ENCODE assay signal across 10 mouse cellular contexts in the genomic region with DNA sequence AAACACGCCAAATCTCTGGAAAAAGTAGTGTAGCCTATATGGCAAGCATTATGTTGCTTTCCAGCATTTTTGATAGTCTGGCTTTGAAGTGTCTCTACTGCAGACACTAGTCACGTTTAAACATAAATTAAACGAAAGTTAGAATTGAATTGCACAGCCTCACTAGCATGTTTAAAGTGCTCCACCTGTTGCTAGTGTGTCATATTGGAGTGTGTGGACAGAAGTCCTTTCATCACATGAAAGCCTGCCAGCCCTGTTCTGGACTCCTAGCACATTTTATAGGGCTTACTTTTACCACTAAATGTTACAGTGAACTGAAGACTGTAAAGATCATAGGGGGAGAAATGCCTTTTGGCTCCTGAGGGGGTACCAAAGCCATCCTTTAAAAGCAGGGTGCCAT. TPM values are rescaled to one million over a fixed set of nuclear protein-coding genes. Genes with fewer than 3 reads are reported as not detected.
DNase-seq lines count a peak whose midpoint lies in the region; ATAC-seq and TF ChIP-seq lines count a peak whose summit lies in the region.
"Had no signal": no experiment of that assay in that cellular context is flagged by ENCODE, and none has a peak within 500 bp of the region (broad histone marks: within the 10 kb centered on the region; RNA-seq: fewer than 3 reads in every experiment).

No protein-coding gene starts in this region.

- no peaks in the 10 kb centered on the region for H3K27me3 ChIP-seq in heart, postnatal 0 days (ENCODE audit: control insufficient read depth, insufficient read depth, low read length)
- H3K27me3 ChIP-seq in hindbrain, embryonic 16.5 days (replicated peaks; ENCODE audit: control insufficient read depth, insufficient read depth, low read length), result no peaks in the 10 kb centered on the region
- no peaks in the 10 kb centered on the region for H3K27me3 ChIP-seq in midbrain, embryonic 16.5 days (ENCODE audit: control insufficient read depth, insufficient read depth, low read depth, low read length)

- intact Hi-C loops in heart, postnatal 25 days (cut with DNase I), result loop anchor here (5.0 kb wide), 2 partner anchors 40 kb away; a partner anchor contains a TSS

- H3K9ac ChIP-seq in heart, postnatal 0 days (replicated peaks; ENCODE audit: low read depth, low read length), result no peak overlapping the region
- H3K9ac ChIP-seq in hindbrain, embryonic 16.5 days (ENCODE audit: low read depth, low read length), result no peak overlapping the region
- H3K9ac ChIP-seq in midbrain, embryonic 16.5 days (ENCODE audit: low read depth, low read length), result no peak overlapping the region

- TF ChIP-seq CTCF in heart, postnatal 0 days (IDR thresholded peaks at IDR 0.05; ENCODE audit: low read depth), result no peak
- TF ChIP-seq CTCF in cortical plate, adult 2 months (IDR thresholded peaks at IDR 0.05; ENCODE audit: extremely low read depth, insufficient read depth, low read length), result no peak

- peak overlapping the region; percentile 87 for H3K4me2 ChIP-seq in heart, postnatal 0 days (ENCODE audit: low read depth, low read length)
- H3K4me2 ChIP-seq in hindbrain, embryonic 16.5 days (ENCODE audit: low read length), result peak overlapping the region; percentile 72
- peak overlapping the region; percentile 60 for H3K4me2 ChIP-seq in midbrain, embryonic 16.5 days (ENCODE audit: low read length)

- DNase-seq in heart, postnatal 0 days (ENCODE audit: low spot score), result no peak
- DNase-seq in heart, postnatal 25 days (ENCODE audit: low spot score), result no peak
- no peak for DNase-seq in cerebellum, postnatal 10 days
- no peak for DNase-seq in kidney, adult 8-10 months
- DNase-seq: cerebellum, adult 2 months; right cerebral cortex, adult 18-20 months had no signal

- 43% methylated on average over 3 of the region's 3 CpGs for WGBS in heart, postnatal 0 days
- WGBS in hindbrain, embryonic 16.5 days, result 59% methylated on average over 3 of the region's 3 CpGs
- 54% methylated on average over 3 of the region's 3 CpGs for WGBS in midbrain, embryonic 16.5 days

- no peak for ATAC-seq in heart, postnatal 0 days (ENCODE audit: insufficient read depth, low read depth)
- ATAC-seq in hindbrain, embryonic 16.5 days, result no peak
- ATAC-seq in midbrain, embryonic 16.5 days, result no peak
- ATAC-seq in frontal cortex, adult (ENCODE audit: low TSS enrichment), result no peak

- H3K9me3 ChIP-seq in heart, postnatal 0 days (replicated peaks; ENCODE audit: control insufficient read depth, low read length), result no peaks in the 10 kb centered on the region
- H3K9me3 ChIP-seq in hindbrain, embryonic 16.5 days (ENCODE audit: control insufficient read depth, low read length), result no peaks in the 10 kb centered on the region
- no peaks in the 10 kb centered on the region for H3K9me3 ChIP-seq in midbrain, embryonic 16.5 days (replicated peaks; ENCODE audit: control insufficient read depth, low read length, poor library complexity, severe bottlenecking)

- TF ChIP-seq EP300 in heart, postnatal 0 days (IDR thresholded peaks at IDR 0.05; ENCODE audit: low read depth), result no peak

- TF ChIP-seq POLR2A in cortical plate, adult 2 months (IDR thresholded peaks at IDR 0.05; ENCODE audit: extremely low read depth, insufficient read depth, low read length), result no peak

- no peaks in the 10 kb centered on the region for H3K36me3 ChIP-seq in heart, postnatal 0 days (replicated peaks; ENCODE audit: control insufficient read depth, insufficient read depth, low read length)
- H3K36me3 ChIP-seq in hindbrain, embryonic 16.5 days (ENCODE audit: control insufficient read depth, insufficient read depth, low read length), result no peaks in the 10 kb centered on the region
- H3K36me3 ChIP-seq in midbrain, embryonic 16.5 days (ENCODE audit: control insufficient read depth, insufficient read depth, low read length), result no peaks in the 10 kb centered on the region

- no peak overlapping the region for H3K27ac ChIP-seq in heart, postnatal 0 days (ENCODE audit: low read depth)
- H3K27ac ChIP-seq in cortical plate, adult 2 months (ENCODE audit: insufficient read depth, low read length), result no peak overlapping the region
- H3K27ac ChIP-seq in hindbrain, embryonic 16.5 days (ENCODE audit: low read depth, low read length), result no peak overlapping the region
- no peak overlapping the region for H3K27ac ChIP-seq in midbrain, embryonic 16.5 days (ENCODE audit: low read length)

- peak overlapping the region; percentile 93; the same call in 1 of the 2 replicates for H3K4me3 ChIP-seq in heart, postnatal 0 days (ENCODE audit: low read depth, low read length)
- peak overlapping the region; percentile 81; the same call in 1 of the 2 replicates for H3K4me3 ChIP-seq in cortical plate, adult 2 months (ENCODE audit: insufficient read depth, low read length)
- H3K4me3 ChIP-seq in hindbrain, embryonic 16.5 days (ENCODE audit: low read length), result peak overlapping the region; percentile 89
- H3K4me3 ChIP-seq in midbrain, embryonic 16.5 days (ENCODE audit: low read depth, low read length), result no peak overlapping the region

- H3K4me1 ChIP-seq in heart, postnatal 0 days (ENCODE audit: control insufficient read depth, insufficient read depth), result peaks cover 19% of the 10 kb centered on the region
- H3K4me1 ChIP-seq in cortical plate, adult 2 months (ENCODE audit: control insufficient read depth, insufficient read depth, low read length), result peaks cover 4% of the 10 kb centered on the region
- H3K4me1 ChIP-seq in hindbrain, embryonic 16.5 days (ENCODE audit: control insufficient read depth, insufficient read depth, low read depth, low read length), result peaks cover 22% of the 10 kb centered on the region
- H3K4me1 ChIP-seq in midbrain, embryonic 16.5 days (ENCODE audit: control insufficient read depth, insufficient read depth, low read length), result peaks cover 23% of the 10 kb centered on the region

RNA-seq across cellular contexts. Expression of a gene that starts 1.9 kb away (rescaled TPM):
- total RNA-seq in heart, postnatal 0 days (2014; rRNA removed; ENCODE audit: low replicate concordance), result 15.3 and 24.6 TPM in 2 replicates
- polyA plus RNA-seq in heart, postnatal 0 days (2015; fragmentation: Nextera tagmentation; extraction: Ambion mirVana), result 28.6 and 30.9 TPM in 2 replicates
- total RNA-seq in heart, postnatal 25 days (2021), result 10 to 100 TPM; 31.0 to 33.3 TPM
- 8.0 and 10.1 TPM in 2 replicates for polyA plus RNA-seq in cortical plate, adult 2 months (2012; rRNA removed)
- polyA plus RNA-seq in hindbrain, embryonic 16.5 days (2015; fragmentation: Nextera tagmentation; extraction: Ambion mirVana), result 16.3 and 18.7 TPM in 2 replicates
- 10.1 and 10.7 TPM in 2 replicates for polyA plus RNA-seq in midbrain, embryonic 16.5 days (2015; fragmentation: Nextera tagmentation; extraction: Ambion mirVana)

RNA-seq across cellular contexts. Expression of a gene that starts 40.5 kb away (rescaled TPM):
- 16.9 and 33.9 TPM in 2 replicates for total RNA-seq in heart, postnatal 0 days (2014; rRNA removed; ENCODE audit: low replicate concordance)
- 14.6 and 18.8 TPM in 2 replicates for polyA plus RNA-seq in heart, postnatal 0 days (2015; fragmentation: Nextera tagmentation; extraction: Ambion mirVana)
- total RNA-seq in heart, postnatal 25 days (2021), result 10 to 100 TPM in 1 of 2 experiments, 1 to 10 TPM in 1; 9.7 to 10.8 TPM
- polyA plus RNA-seq in cortical plate, adult 2 months (2012; rRNA removed), result 25.0 and 27.0 TPM in 2 replicates
- 45.0 and 46.0 TPM in 2 replicates for polyA plus RNA-seq in hindbrain, embryonic 16.5 days (2015; fragmentation: Nextera tagmentation; extraction: Ambion mirVana)
- polyA plus RNA-seq in midbrain, embryonic 16.5 days (2015; fragmentation: Nextera tagmentation; extraction: Ambion mirVana), result 43.0 and 45.0 TPM in 2 replicates

RNA-seq across cellular contexts. Expression of a gene that starts 40.7 kb away (rescaled TPM):
- 1.6 and 13.8 TPM in 2 replicates for total RNA-seq in heart, postnatal 0 days (2014; rRNA removed; ENCODE audit: low replicate concordance)
- 6.7 TPM in 2 replicates for polyA plus RNA-seq in heart, postnatal 0 days (2015; fragmentation: Nextera tagmentation; extraction: Ambion mirVana)
- 1 to 10 TPM; 2.4 to 2.8 TPM for total RNA-seq in heart, postnatal 25 days (2021)
- polyA plus RNA-seq in cortical plate, adult 2 months (2012; rRNA removed), result 8.8 and 10.2 TPM in 2 replicates
- polyA plus RNA-seq in hindbrain, embryonic 16.5 days (2015; fragmentation: Nextera tagmentation; extraction: Ambion mirVana), result 10.1 and 11.1 TPM in 2 replicates
- polyA plus RNA-seq in midbrain, embryonic 16.5 days (2015; fragmentation: Nextera tagmentation; extraction: Ambion mirVana), result 6.2 and 6.7 TPM in 2 replicates

RNA-seq across cellular contexts. Expression of a gene that starts 40.9 kb away (rescaled TPM):
- 81.7 and 82.7 TPM in 2 replicates for total RNA-seq in heart, postnatal 0 days (2014; rRNA removed; ENCODE audit: low replicate concordance)
- 89.2 and 89.3 TPM in 2 replicates for polyA plus RNA-seq in heart, postnatal 0 days (2015; fragmentation: Nextera tagmentation; extraction: Ambion mirVana)
- 10 to 100 TPM; 38.1 to 41.2 TPM for total RNA-seq in heart, postnatal 25 days (2021)
- 21.7 and 23.7 TPM in 2 replicates for polyA plus RNA-seq in cortical plate, adult 2 months (2012; rRNA removed)
- polyA plus RNA-seq in hindbrain, embryonic 16.5 days (2015; fragmentation: Nextera tagmentation; extraction: Ambion mirVana), result 59.1 and 60.9 TPM in 2 replicates
- 32.1 and 32.2 TPM in 2 replicates for polyA plus RNA-seq in midbrain, embryonic 16.5 days (2015; fragmentation: Nextera tagmentation; extraction: Ambion mirVana)
